Mouse (Mus musculus): ENCODE measurements around the gene Fuca2.

The Fuca2 gene

DNA sequence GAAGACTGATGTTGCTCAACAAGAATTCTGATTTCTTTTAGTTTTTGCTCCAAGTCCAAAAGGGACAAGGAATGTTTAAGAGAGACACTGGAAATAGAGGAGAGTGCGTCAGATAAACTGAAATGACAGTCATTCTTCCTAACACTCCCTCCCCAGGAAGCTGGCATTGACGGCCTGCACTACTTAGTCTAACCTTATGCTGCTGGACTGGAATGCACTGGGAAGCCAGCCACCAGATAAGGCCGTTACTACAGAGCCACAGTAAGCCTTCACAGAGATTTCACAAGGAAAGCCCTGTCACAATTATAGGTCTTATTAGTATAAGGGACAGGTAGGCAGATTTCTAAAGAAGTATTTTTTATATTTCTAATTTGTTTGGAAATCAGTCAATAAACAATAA lies 35.4 kb downstream of the Fuca2 start:
- no peak for DNase-seq

DNA sequence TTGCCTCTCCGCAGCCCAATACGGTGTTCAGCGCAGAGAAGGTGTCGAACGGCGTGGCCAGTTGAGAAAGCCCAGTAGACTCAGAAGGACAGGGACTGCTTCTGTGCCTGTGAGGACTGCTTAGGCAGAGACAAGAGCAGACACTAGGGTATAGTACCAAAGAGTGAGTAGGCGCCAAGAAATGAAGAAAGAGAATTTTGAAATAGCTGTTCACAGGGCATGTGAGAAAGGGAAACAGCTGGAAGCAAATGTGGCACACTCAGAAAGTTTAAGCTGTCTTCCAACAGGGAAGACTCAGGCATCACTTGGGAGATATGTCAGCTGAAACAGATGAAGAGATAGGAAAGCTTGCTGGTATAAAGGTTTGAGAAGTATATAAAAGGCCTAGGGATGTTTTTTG lies 37.4 kb downstream of the Fuca2 start:
- no peak for DNase-seq

DNA sequence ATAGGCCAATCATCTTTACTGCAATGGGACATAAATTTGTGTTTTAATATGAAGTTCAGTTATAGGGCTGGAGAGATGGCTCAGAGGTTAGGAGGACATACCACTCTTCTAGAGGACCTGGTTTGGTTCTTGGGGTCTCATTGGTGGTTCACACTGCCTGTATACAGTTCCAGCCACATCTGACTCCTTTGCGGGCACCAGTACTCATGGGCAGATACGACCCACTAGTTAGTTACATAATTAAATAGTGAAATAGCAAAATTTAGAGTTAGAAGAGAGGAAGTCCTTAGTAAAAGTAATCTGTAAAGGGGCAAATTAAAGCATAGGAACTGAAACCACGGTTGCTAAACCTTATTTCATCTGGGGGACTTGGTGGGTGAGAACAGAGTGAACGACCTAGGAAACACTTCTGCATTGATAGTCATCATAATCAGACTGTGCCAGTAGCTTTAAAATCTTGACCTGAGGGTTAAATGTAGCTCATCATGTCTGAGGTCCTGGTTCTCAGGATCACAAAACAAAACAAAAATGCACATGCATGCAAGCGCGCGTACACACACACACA lies 40.5 kb downstream of the Fuca2 start:
- DNase-seq, result no peak

DNA sequence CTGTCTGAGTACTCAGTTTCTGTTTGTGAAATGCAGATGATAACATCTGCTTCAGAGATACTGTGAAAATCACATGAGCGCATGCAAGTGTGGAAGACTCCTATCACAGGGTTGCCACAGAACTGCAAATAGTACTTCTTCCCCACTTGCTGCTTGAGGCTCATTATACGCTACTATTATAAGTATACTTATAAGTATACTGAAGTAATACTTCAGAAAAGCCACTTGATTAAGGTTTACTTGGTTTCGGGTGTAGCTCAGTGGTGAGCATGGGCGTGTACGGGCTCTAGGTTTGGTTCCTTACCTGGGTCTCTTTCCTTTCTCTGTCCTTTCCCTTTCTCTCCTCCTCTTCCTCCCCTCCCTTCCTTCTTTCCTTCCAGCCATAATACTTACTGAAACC lies 42.4 kb downstream of the Fuca2 start:
- no peak for DNase-seq

DNA sequence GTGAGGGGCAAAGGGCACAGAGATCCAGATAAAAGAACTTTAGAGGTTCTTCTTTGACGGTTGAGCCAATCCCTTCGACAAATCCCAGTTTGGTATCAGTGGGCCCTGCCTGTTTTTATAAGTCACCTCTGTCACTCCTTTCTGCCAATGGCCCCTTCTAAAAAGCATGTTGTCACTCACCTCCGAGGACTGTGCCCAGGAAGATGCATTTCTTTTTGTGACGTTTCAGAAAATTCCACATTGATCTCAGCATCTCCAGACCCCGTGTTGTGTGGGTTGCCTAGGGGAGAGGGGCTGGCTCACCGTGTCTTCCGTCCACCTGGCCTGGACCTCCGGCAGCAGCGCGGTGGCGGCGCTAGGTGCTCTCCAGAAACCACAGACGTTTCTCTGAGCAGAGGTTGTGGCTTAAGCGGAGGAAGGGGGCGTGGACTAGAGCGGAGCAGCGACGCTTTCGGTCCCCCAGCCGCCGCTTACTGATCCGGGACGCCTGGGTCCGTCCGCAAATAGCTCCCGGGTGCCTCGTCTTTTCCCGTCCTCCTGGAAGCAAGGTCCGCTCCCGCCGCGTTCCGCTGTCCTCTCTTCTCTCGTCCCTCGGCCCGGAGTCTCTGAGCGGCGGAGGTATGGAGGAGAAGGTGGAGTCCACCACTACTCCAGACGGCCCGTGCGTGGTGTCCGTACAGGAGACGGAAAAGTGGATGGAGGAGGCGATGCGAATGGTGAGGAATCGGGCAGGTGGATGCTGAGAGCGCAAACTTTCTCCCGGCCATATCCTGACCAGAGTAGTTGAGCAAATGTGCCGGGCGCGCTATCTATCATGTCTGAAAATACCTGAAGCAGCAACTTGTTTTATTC lies 53.5 kb downstream of the Fuca2 start, which contains the start of the genes Adat2 and Pex3:
Adat2 (plus strand) TSS at position 249 of the 852 bp plus-strand sequence.
Pex3 (minus strand) TSS at position 497 of the 852 bp plus-strand sequence.
- peak; percentile 94 for DNase-seq

DNA sequence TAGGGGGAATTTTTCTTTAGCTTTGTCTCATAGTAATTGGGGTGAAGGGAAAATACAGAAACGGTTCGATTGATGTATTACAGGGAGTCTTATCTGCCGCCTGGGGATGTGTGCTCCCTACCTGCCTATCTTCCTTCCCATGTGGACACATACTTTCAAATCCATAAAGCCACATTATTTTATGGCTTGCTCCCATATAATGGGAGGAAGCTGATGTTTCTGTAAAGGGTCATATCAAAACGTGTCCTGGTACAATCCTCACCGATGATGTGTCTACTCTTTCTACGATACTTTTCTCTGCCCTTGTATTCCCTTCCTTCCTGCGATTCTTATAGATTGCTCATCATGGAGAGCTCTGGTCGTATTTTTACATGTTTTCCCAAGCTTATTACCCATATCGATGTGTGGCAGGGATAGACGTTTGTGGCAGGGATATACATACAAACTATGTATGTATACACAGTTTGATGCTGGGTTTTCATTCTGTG lies 54.2 kb downstream of the Fuca2 start:
- no peak for DNase-seq

DNA sequence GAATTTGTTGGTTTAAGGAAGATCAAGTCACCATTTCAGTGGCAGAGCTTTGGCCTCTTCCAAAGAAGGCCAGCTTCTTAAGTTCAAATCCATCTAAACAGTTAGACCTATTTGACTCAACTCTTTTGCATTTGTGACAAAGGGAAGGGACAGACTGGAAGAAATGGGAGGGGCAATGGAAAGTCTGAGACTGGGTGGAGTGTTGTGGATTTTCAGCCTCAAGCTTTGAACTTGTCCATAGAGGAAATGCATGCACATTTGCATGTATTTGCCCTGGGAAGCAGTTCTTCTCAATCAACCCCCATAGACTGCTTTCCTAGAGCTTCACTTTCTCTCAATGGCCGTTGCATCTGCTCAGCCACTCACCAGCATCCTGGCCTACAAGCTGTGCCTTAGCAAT lies 55.0 kb downstream of the Fuca2 start:
- no peak for DNase-seq

DNA sequence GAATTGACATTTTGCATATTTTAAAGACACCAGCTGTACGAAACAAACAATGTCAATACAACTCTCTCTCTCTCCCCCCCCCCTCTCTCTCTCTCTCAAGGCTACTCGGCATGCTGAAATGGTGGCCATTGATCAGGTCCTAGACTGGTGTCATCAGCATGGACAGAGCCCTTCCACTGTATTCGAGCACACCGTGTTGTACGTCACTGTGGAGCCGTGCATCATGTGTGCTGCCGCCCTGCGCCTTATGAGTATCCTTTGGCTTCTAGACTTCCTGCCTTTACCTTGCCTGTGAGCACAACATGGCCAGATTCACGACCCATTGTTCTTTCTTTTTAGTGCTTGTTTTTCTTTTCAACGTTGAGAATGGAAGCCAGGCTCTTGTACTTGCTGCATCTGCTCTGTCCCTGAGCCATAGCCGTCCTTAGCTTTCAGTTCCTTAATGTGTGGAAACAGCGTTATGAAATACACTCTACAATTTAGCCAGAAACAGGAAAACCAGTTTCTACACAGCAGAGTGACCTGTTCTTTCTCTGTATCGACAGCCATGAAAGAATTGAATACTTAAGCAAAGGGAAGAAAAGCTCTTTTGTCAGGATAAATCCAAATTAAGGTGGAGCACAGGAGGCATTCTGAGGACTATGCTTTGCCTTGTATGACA lies 60.8 kb downstream of the Fuca2 start:
- DNase-seq, result no peak

DNA sequence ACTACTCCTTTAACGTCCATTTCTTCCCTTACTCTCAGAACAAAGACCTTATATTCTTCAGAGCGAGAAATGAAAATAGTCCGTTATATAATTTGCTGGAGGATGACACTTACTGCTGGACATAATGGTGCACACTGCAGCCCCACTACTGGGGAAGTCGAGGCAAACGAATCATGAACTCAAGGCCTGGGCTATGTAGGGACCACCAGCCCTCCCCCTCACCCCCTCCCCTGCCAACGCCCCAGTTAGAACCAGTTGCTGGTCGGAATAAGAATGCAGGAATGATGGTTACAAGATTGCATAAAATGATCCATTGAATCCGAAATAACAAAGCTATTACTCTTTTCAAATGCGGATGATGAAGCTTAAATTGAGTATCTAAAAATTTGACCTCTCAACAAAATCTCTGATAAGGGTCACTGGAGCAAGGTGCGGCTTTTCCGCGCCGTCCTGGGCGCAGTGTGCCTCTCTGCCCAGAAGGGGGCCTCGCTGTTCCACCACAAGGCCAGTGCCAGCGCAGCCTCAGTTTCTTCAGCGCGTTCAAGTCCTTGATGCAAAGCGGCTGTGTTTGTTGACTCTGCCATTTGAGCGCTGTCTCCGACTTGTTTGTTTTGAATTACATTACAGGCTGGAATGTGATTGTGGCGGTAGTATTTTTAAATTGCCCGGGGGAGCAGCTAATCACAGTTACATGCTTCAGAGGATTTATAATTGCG lies 65.2 kb downstream of the Fuca2 start:
- DNase-seq, result peak; percentile 66

DNA sequence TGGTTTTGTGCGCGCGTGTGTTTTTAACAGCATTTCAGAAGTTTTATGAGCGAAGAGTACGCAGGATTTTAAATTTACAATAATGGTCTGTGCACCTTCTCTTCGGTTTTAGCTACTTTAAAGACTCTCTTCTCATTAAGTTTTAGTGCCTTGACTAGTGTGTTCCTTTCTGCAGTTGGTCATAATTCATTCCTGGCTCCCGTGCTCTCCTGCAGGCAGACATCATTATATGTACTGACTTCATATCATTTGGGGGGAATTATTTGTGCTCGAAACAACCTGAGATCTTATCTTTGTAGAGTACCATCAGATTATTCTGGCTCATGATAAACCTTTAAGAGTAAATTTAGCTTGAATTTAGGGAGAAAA lies 65.7 kb downstream of the Fuca2 start:
- DNase-seq, result no peak

DNA sequence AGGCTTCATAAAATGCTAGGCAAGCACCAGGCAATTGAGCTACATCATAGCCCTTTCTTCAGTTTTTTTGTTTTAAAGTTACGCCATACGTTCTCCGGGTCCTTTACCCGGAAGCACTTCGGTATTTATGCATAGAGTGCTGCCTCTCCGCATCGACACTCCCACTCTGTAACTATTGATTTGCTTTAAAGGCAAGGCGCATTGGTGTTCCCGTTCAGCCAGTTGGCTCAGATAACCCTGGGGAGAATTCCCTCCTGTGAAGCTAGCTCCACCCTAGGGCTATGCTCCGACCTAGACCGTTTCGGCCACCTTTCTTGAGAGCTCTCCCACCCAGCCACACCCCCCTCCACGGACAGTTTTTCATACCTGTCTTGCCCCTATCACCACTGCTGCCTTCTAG lies 67.1 kb downstream of the Fuca2 start:
- no peak for DNase-seq

Measured in retina, postnatal 1 day (tissue).